Mouse (Mus musculus) adrenal gland, postnatal 10 days (tissue): ENCODE measurements at regions not wholly inside any gene's neighbourhood (a gene's known extent, or its start where the extent isn't known, plus 50 kb on each side); places are given as distances from the start of the nearest gene placed in this dataset.

Source experiments
- DNase-seq: peaks from one replicate; pipeline ENCODE4 v3.0.0; 2021; ENCODE audit warnings: mixed read lengths

DNA sequence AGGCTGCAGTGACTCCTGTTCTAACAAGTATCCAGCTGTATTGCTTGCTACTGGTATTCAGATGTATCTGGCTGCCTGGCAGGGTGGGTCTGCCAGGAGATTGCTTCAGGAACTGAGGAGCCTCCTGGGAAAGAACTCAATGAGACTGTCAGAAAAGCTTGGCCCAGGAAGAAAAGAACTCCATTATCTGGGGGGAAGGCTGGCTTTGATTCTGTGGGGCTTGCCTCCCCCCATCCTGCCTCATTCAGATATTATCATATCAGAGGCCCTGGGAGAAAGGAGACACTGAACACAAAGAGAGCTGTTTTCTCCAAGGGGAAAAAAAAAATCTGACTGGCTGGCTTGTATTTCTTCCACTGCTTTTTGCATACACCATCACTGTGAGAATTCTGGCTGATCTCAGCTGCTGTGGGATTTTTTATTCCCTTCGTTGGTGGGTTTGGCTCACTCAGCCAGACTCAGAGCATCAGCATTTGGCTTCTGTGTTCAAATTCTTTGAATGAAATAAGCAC, 552.0 kb upstream of the Tbl1xr1 start:
- DNase-seq = peak; percentile 41

GRCm38 (mm10) chr3:21530862-21531261, 545.6 kb upstream of the Tbl1xr1 start:
- DNase-seq = peak; percentile 30

GRCm38 (mm10) chr3:21539138-21539537, 537.3 kb upstream of the Tbl1xr1 start:
- DNase-seq = no peak

DNA sequence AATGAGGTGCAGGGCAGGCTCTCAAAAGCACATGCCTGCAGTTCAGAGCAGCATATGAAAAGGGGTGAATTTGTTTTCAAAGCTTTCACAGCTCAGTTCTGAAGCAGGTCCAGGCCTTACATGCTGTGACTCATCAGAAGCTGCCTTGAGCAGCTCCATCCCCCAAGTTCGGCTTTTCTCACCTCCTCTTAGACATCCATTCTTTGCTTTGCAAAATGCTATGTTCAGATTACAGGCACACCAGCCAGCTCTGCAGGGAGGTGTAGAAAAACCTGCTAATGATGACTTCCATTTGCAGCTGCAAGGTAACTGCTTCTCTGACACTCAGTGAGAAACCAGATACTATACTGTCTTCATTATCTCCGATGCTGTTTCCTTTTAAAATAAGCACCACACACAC, 532.0 kb upstream of the Tbl1xr1 start:
- no peak for DNase-seq

DNA sequence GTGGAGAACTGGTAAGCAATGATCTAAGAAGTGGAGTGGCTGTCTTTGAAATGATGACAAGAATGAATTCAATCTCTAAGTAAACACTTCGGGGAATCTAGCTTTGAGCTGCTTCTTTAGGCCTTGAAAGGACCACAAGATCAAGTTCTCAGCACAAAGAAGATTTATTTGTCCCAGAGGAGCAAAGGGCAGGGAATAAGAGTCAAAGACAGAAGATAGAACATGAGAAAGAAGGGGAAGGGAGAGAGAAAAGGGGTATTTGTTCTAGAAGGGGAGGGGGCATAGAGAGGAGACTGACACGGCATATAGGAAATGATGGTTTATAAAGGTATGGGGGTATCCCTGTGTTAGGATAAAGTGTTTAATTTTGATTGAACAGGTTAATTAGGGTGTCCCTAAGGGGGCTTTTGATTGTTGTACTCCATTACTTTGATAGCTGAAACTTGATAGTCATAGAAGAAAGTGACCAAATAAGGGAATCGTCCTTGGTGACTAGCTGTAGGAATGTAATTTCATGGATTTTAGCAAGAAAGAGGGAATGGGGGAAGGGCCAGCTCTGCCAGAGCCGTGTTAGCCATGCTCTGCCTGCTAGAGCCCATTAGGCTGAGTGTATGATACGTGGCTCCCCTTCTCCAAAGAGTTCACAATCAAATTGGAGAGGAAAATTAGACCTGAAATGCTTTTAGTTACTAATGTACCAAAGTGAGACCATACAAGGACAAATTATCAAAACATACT, 531.1 kb upstream of the Tbl1xr1 start:
- DNase-seq = no peak

DNA sequence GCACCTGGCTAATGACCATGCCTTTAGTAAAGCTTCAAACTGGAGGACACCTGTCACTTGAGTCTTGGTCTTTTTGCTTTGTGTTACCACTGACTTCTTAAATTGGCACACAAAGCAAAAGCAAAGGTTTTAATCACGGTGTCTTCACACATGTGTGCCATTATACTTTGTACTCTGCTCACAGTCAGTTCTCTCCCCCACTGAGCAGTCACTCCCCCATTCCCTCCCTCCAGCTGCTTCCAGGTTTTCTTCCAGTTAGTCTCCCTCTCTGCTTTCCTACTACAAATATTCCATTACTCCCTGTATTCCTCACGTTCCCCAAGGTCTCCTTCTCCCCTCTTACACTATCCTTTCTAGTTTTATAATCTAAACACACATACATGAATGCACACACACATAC, 530.0 kb upstream of the Tbl1xr1 start:
- DNase-seq = no peak

DNA sequence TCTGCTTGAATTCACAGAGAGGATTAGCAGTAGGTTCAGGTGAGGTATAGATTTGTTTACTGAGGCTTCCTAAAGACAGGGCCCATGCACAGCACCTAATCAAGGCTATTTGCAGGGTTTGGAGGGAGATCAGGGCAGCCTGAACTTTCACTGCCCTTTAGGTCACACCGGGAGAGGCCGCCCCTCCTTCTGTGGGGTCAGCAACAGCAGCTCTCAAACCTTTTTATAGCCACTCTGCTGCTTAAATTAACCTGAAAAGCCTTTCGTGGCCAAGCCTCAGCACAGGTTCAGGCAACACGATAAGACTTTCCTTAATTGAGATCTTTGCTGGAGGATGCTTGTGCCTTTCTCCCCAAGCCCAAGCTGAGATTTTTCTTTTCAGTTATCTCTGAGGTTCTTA, 526.8 kb upstream of the Tbl1xr1 start:
- DNase-seq = no peak

GRCm38 (mm10) chr3:21553159-21553758, 523.2 kb upstream of the Tbl1xr1 start:
- DNase-seq = no peak

DNA sequence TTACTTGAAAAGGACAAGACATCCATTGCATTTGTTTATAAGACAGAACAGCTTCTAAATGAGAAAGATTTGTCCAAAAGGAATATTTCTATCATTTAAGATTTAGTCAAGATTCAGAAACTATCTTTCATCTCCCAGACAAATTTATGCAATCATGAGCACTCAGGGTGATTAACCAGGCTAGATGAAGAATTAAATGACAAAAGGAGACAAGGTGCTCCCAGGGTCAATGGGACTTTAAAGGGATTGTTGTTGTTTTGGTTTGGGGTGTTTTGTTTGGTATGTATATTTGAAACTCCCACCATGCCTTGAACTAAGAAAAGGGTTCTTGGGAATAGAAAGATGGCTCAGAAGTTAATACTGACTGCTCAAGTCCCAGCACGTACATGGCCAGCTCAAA, 522.6 kb upstream of the Tbl1xr1 start:
- DNase-seq = no peak

GRCm38 (mm10) chr3:21557963-21558441, 518.5 kb upstream of the Tbl1xr1 start:
- DNase-seq = peak; percentile 56

- no peak for DNase-seq
Observed at GRCm38 (mm10) chr3:21562771-21563312, 513.6 kb upstream of the Tbl1xr1 start.

DNA sequence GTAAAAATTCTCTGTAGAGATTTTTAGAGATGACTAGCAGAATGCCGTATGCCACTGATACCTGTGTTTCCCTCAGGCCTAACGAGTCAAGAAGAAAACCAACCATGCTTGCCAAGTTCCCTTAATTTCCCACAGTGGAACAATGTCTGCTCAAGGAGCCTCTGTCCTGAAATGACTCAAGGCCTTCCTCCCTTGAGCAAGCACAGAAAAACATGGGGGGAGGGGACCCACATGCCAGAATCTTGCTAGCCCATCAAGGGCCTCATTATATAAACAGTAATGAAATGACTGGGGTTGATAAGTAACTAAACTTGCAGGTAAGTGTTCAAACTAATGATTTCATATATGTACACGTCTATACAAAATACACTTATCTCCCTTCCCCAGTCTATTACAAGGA, 513.0 kb upstream of the Tbl1xr1 start:
- DNase-seq = no peak

DNA sequence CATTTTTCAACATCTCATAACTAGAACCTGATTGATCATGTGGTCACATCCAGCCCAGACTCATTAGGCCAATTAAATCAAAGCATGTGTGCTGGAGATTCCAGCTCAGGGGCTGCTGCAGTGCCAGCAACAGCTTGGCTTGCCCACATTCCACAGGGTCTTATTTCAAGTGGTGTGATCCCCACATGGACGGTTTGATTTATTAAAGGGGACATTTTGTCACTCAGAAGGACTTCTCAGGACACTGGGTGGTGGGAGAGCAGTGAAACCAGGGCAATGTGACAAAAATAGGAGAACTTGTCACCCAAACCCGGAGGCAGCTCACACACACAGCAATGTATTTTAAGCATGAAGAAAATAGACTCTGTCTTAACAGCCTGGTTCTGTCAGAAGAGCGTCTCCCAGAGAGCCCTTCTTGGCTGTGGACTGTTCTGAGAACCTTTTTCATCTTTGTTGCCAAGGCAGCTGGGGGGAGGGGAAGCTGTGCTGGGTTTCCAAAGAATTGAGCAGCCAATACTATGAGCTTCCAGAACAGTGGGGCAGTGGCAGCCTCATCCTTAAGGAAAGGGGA, 512.2 kb upstream of the Tbl1xr1 start:
- DNase-seq = peak; percentile 77

- DNase-seq = no peak
Observed at GRCm38 (mm10) chr3:21564847-21565485, 511.5 kb upstream of the Tbl1xr1 start.

DNA sequence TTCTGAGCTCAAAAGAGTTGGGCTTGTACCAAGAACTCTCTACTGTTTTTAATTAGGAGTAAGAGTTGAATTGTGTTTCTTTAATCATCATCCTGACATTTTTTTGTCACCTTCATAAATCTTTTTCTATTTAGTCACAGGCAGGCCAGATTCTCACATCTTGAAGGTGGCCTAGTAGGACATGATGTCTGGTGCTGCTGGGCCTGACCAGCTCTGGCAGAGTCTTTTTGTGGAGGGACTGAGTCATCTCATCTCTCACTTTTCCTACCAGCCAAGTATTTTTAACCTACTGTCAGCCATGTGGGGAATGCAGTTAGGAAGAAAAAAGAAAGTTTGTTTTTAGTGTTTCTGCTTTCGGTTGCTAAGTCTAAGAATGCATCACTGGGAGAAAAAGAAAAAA, 506.7 kb upstream of the Tbl1xr1 start:
- no peak for DNase-seq

GRCm38 (mm10) chr3:21578635-21579034, 497.8 kb upstream of the Tbl1xr1 start:
- DNase-seq = no peak

DNA sequence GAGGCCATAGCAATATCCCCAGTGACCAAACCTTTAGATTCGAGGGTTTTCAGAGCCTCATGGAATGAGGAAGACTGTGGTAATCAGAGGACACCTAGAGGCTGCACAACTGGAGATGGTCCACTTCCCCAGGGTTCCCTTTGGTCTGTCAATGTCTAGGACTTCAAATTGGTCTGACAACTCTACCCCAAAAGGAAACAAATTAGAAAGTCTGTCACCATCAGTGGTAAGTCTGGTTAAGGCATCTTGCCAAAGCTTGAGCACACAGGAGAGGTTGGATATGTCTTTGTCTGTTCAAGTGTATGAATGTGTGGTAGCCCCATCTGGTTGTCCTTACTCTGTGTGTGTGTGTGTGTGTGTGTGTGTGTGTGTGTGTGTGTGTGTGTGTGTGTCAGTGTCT, 494.3 kb upstream of the Tbl1xr1 start:
- DNase-seq = no peak

- no peak for DNase-seq
Observed at GRCm38 (mm10) chr3:21585767-21586166, 490.7 kb upstream of the Tbl1xr1 start.

DNA sequence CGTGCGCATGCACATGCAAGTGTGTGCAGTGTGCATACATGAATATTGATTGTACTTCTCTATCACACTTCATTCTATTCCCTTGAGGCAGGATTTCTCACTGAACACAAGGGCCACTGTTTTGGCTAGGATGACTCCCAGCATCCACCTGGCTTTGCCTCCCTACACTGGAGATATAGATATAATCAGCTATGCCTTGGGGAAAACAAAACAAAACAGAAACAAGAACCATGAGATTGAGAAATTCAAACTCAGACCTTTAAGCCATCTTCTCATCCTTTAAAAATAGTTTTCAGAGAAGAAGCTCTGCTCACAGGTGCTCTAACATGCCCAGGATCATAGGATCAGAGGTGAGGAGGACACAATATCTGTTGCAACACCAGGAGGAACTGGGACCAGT, 469.6 kb upstream of the Tbl1xr1 start:
- no peak for DNase-seq

GRCm38 (mm10) chr3:21610231-21610630, 466.2 kb upstream of the Tbl1xr1 start:
- no peak for DNase-seq

DNA sequence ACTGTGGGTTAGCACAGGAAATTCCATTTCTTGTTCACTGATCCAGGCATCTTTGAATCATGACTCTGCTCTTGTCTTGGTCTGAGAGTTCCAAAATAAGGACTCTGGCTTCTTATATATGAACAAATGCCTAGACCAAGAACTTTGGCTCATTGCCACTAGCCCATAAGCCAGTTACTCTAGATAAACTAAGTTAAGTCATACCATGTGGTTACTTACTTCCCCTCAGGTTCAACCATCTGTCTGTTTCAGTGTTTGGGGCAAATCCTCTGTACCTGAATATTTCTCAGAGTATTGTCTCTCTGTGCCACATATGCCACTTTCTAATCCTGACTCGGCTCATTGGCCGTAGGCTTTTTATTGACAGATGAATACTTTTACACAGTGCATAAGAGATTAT, 454.7 kb upstream of the Tbl1xr1 start:
- no peak for DNase-seq

GRCm38 (mm10) chr3:21625039-21625438, 451.4 kb upstream of the Tbl1xr1 start:
- no peak for DNase-seq

DNA sequence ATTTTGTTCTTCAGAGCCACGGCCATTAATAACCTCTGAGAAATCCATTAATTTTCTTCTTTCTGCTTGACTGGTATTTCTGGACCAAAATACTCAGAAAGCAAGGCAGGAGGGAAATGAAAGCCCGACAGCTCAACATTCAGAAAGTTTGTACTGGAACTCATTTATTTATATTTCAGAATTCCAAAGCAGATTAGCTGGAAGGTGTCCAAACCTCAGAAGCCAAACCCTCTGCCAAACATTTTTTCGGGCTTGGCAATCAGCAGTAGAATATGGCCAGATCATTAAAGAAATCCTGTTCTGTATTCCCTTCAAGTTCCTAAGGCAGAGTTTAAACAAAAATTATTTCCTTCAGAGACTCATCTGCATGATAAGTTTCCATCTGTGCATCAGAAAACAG, 450.4 kb upstream of the Tbl1xr1 start:
- peak; percentile 43 for DNase-seq
